Mouse (Mus musculus): ENCODE results near the gene Mad2l1bp.

- TF ChIP-seq CTCF (IDR thresholded peaks at IDR 0.05; ENCODE audit: borderline replicate concordance, insufficient read depth, low read depth, low read length), result no peak
- no peak for TF ChIP-seq POLR2A (IDR thresholded peaks at IDR 0.05; ENCODE audit: borderline replicate concordance, insufficient read depth, low read length)
Observed at GRCm38 (mm10) chr17:46188829-46189228, 35.5 kb upstream of the Mad2l1bp start.

All from cerebellum, adult 2 months (tissue).